Mouse (Mus musculus): ENCODE results near the gene Ppp2r3a. TPM values are rescaled to one million over a fixed set of nuclear protein-coding genes. Genes with fewer than 3 reads are reported as not detected.

The Ppp2r3a gene
- polyA plus RNA-seq, 1 experiment: 2.7 TPM

DNA sequence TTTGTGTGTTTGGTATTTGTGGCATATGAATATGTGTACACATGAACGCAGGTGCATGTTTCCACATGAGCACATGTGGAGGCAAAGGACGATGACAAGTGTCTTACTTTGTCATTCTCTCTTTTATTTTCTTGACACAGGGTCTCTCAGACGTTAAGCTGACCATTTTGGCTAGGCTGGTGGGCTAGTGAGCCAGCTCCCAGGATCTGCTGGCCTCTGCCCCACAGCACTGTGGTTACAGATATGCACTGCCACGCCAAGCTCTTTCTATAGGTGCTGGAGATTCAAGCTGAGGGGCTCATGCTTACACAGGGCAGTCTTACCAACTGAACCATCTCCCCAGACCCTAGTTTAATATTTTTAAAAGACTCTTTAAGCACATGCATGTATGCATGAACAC, 45.1 kb downstream of the Ppp2r3a start:
- no peak for DNase-seq

GRCm38 (mm10) chr9:101205216-101205615, 46.4 kb downstream of the Ppp2r3a start:
- Histone ChIP-seq H3K36me3 (ENCODE audit: control insufficient read depth, insufficient read depth, low read length) (no peaks in the 10 kb centered on the region), H3K27ac (ENCODE audit: control insufficient read depth, insufficient read depth, low read length) (no peak overlapping the region), H3K27me3 (ENCODE audit: control insufficient read depth, insufficient read depth, low read length) (no peaks in the 10 kb centered on the region), H3K4me3 (ENCODE audit: control insufficient read depth, insufficient read depth, low read length) (no peak overlapping the region), H3K4me1 (replicated peaks; ENCODE audit: control insufficient read depth, insufficient read depth, low read length) (no peaks in the 10 kb centered on the region)
- DNase-seq: no peak
- 95% methylated on average over 1 of the region's 1 CpGs for WGBS
- TF ChIP-seq POLR2A (IDR thresholded peaks at IDR 0.05; ENCODE audit: control insufficient read depth, extremely low read depth, insufficient read depth, low read length, poor library complexity): no peak
- TF ChIP-seq CTCF (IDR thresholded peaks at IDR 0.05; ENCODE audit: borderline replicate concordance, control insufficient read depth, extremely low read depth, insufficient read depth, low read length, poor library complexity): no peak

More for the DNA sequence above, 45.1 kb downstream of the Ppp2r3a start:
- Histone ChIP-seq H3K4me1 (replicated peaks; ENCODE audit: control insufficient read depth, insufficient read depth, low read length) (no peaks in the 10 kb centered on the region), H3K4me3 (ENCODE audit: control insufficient read depth, insufficient read depth, low read length) (no peak overlapping the region), H3K27ac (ENCODE audit: control insufficient read depth, insufficient read depth, low read length) (no peak overlapping the region), H3K27me3 (ENCODE audit: control insufficient read depth, insufficient read depth, low read length) (no peaks in the 10 kb centered on the region), H3K36me3 (ENCODE audit: control insufficient read depth, insufficient read depth, low read length) (no peaks in the 10 kb centered on the region)
- no peak for TF ChIP-seq POLR2A (IDR thresholded peaks at IDR 0.05; ENCODE audit: control insufficient read depth, extremely low read depth, insufficient read depth, low read length, poor library complexity)
- TF ChIP-seq CTCF (IDR thresholded peaks at IDR 0.05; ENCODE audit: borderline replicate concordance, control insufficient read depth, extremely low read depth, insufficient read depth, low read length, poor library complexity): no peak
- 90% methylated on average over 4 of the region's 4 CpGs for WGBS

DNA sequence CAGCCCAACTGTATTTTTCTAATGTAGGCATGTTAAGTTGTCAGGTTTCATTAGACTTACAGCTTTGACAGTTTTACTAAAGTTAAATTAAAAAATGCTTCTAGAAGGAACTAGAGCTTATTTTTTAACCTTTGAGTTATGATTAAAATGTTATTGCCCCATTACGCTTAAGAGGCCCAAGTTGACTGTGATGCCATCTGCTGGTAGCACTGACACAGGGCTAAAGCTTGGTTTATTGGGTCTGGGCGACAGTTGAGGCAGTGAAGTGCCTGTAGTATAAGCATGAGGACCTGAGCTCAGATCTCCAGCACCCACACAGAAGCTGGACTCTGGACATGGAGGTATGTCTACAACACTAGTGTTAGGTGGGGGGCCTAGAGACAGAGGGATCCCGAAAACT, 47.5 kb downstream of the Ppp2r3a start:
- Histone ChIP-seq H3K4me1 (replicated peaks; ENCODE audit: control insufficient read depth, insufficient read depth, low read length) (no peaks in the 10 kb centered on the region), H3K36me3 (ENCODE audit: control insufficient read depth, insufficient read depth, low read length) (no peaks in the 10 kb centered on the region), H3K27me3 (ENCODE audit: control insufficient read depth, insufficient read depth, low read length) (no peaks in the 10 kb centered on the region), H3K27ac (ENCODE audit: control insufficient read depth, insufficient read depth, low read length) (no peak overlapping the region), H3K4me3 (ENCODE audit: control insufficient read depth, insufficient read depth, low read length) (no peak overlapping the region)
- TF ChIP-seq CTCF (IDR thresholded peaks at IDR 0.05; ENCODE audit: borderline replicate concordance, control insufficient read depth, extremely low read depth, insufficient read depth, low read length, poor library complexity) (no peak), POLR2A (IDR thresholded peaks at IDR 0.05; ENCODE audit: control insufficient read depth, extremely low read depth, insufficient read depth, low read length, poor library complexity) (no peak)
- no peak for DNase-seq
- 92% methylated on average over 3 of the region's 3 CpGs for WGBS

DNA sequence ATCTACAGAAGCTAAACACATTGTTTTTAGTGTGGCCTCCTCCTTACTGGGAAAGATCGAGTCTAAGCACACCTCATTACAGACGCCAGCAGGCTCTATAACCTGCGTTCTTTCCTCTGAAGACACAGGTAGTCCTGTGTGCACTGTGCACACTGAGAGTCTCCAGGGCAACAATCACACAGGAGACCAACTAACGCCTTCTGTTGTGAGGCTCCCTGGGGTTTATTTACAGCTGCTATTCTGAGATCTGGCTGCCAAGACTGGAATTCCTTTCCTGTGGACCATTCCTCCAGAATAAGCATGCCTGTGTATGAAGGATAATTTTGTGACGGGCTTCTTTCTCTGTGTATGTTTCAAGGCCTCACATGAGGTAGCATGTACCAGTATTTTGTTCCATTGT, 51.0 kb downstream of the Ppp2r3a start:
- Histone ChIP-seq H3K27ac (ENCODE audit: control insufficient read depth, insufficient read depth, low read length) (no peak overlapping the region), H3K36me3 (ENCODE audit: control insufficient read depth, insufficient read depth, low read length) (no peaks in the 10 kb centered on the region), H3K27me3 (ENCODE audit: control insufficient read depth, insufficient read depth, low read length) (no peaks in the 10 kb centered on the region), H3K4me3 (ENCODE audit: control insufficient read depth, insufficient read depth, low read length) (no peak overlapping the region), H3K4me1 (replicated peaks; ENCODE audit: control insufficient read depth, insufficient read depth, low read length) (no peaks in the 10 kb centered on the region)
- no peak for DNase-seq
- WGBS: 92% methylated on average over 5 of the region's 5 CpGs
- no peak for TF ChIP-seq CTCF (IDR thresholded peaks at IDR 0.05; ENCODE audit: borderline replicate concordance, control insufficient read depth, extremely low read depth, insufficient read depth, low read length, poor library complexity)
- TF ChIP-seq POLR2A (IDR thresholded peaks at IDR 0.05; ENCODE audit: control insufficient read depth, extremely low read depth, insufficient read depth, low read length, poor library complexity): no peak

DNA sequence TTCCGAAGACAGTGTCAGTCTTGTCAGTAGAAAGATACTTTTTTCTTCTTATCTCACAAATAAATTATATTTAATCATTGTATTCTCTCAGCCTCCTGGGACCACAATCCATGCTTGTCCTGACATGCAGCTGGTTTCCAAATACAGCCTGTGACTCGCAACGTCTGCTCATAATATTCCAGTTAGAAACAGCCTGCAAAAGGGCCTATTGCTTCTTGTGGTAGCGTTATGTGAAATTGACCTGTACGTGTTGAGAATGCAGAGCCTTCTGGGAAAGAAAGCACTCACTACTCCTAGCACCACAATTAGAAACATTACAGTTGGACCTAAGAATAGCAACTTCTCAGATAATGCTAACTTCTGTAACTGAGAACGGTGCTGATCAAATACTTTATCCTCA, 52.8 kb downstream of the Ppp2r3a start:
- no peaks in the 10 kb centered on the region for H3K4me1 ChIP-seq (replicated peaks; ENCODE audit: control insufficient read depth, insufficient read depth, low read length)
- 94% methylated on average over 6 of the region's 6 CpGs for WGBS
- no peaks in the 10 kb centered on the region for H3K27me3 ChIP-seq (ENCODE audit: control insufficient read depth, insufficient read depth, low read length)
- no peak for TF ChIP-seq CTCF (IDR thresholded peaks at IDR 0.05; ENCODE audit: borderline replicate concordance, control insufficient read depth, extremely low read depth, insufficient read depth, low read length, poor library complexity)
- no peak for TF ChIP-seq POLR2A (IDR thresholded peaks at IDR 0.05; ENCODE audit: control insufficient read depth, extremely low read depth, insufficient read depth, low read length, poor library complexity)
- H3K4me3 ChIP-seq (ENCODE audit: control insufficient read depth, insufficient read depth, low read length): no peak overlapping the region
- no peaks in the 10 kb centered on the region for H3K36me3 ChIP-seq (ENCODE audit: control insufficient read depth, insufficient read depth, low read length)
- no peak for DNase-seq
- no peak overlapping the region for H3K27ac ChIP-seq (ENCODE audit: control insufficient read depth, insufficient read depth, low read length)

DNA sequence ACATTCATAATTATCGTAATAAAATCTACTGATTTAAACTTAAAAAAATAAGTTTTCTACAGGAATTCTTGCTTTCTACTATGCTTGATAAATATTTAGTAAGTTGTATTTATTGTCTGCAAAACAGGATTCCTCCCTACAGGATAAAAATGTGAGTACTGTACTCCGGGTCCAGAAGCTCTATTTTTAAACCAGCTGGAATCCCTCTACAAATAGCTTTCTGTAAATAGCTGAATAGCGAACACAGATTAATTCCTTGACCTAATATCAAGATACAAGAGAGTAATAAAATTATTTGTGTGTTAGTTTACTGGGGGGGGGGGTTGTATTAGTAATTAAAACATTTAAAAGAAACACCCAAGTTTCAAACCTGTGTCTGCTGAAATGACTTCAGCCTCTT, 53.3 kb downstream of the Ppp2r3a start:
- Histone ChIP-seq H3K36me3 (ENCODE audit: control insufficient read depth, insufficient read depth, low read length) (no peaks in the 10 kb centered on the region), H3K27ac (ENCODE audit: control insufficient read depth, insufficient read depth, low read length) (no peak overlapping the region), H3K27me3 (ENCODE audit: control insufficient read depth, insufficient read depth, low read length) (no peaks in the 10 kb centered on the region), H3K4me3 (ENCODE audit: control insufficient read depth, insufficient read depth, low read length) (no peak overlapping the region), H3K4me1 (replicated peaks; ENCODE audit: control insufficient read depth, insufficient read depth, low read length) (no peaks in the 10 kb centered on the region)
- 93% methylated on average over 3 of the region's 3 CpGs for WGBS
- TF ChIP-seq CTCF (IDR thresholded peaks at IDR 0.05; ENCODE audit: borderline replicate concordance, control insufficient read depth, extremely low read depth, insufficient read depth, low read length, poor library complexity): no peak
- no peak for TF ChIP-seq POLR2A (IDR thresholded peaks at IDR 0.05; ENCODE audit: control insufficient read depth, extremely low read depth, insufficient read depth, low read length, poor library complexity)
- no peak for DNase-seq

Data from thymus, adult 2 months (tissue).